Mouse (Mus musculus): ENCODE results near the gene Agbl1. TPM values are rescaled to one million over a fixed set of nuclear protein-coding genes. Genes with fewer than 3 reads are reported as not detected.

Agbl1 gene
- polyA plus RNA-seq, 1 experiment from 2014 or later, result 0.08 TPM

- Histone ChIP-seq H3K4me2 (replicated peaks; ENCODE audit: low read depth, low read length) (no peak overlapping the region), H3K4me3 (ENCODE audit: low read length) (no peak overlapping the region), H3K4me1 (ENCODE audit: control insufficient read depth, insufficient read depth, low read length) (no peaks in the 10 kb centered on the region), H3K27ac (ENCODE audit: low read depth, low read length) (no peak overlapping the region), H3K27me3 (ENCODE audit: control insufficient read depth, insufficient read depth, low read length) (no peaks in the 10 kb centered on the region), H3K36me3 (ENCODE audit: control insufficient read depth, insufficient read depth, low read length) (no peaks in the 10 kb centered on the region), H3K9me3 (ENCODE audit: control insufficient read depth, low read length) (no peaks in the 10 kb centered on the region), H3K9ac (ENCODE audit: low read depth, low read length) (no peak overlapping the region)
- WGBS, result 72% methylated on average over 2 of the region's 2 CpGs
- ATAC-seq (ENCODE audit: low FRiP score, low TSS enrichment), result no peak
These were observed 865.5 kb downstream of the Agbl1 start for GRCm38 (mm10) chr7:77095153-77095552.

GRCm38 (mm10) chr7:77114021-77114420 is 884.3 kb downstream of the Agbl1 start:
- H3K9ac ChIP-seq (ENCODE audit: low read depth, low read length), result no peak overlapping the region
- no peak overlapping the region for H3K4me3 ChIP-seq (ENCODE audit: low read length)
- H3K4me1 ChIP-seq (ENCODE audit: control insufficient read depth, insufficient read depth, low read length), result no peaks in the 10 kb centered on the region
- ATAC-seq (ENCODE audit: low FRiP score, low TSS enrichment), result no peak
- no peak overlapping the region for H3K4me2 ChIP-seq (replicated peaks; ENCODE audit: low read depth, low read length)
- no peaks in the 10 kb centered on the region for H3K27me3 ChIP-seq (ENCODE audit: control insufficient read depth, insufficient read depth, low read length)
- no peaks in the 10 kb centered on the region for H3K36me3 ChIP-seq (ENCODE audit: control insufficient read depth, insufficient read depth, low read length)
- 97% methylated on average over 1 of the region's 1 CpGs for WGBS
- no peaks in the 10 kb centered on the region for H3K9me3 ChIP-seq (ENCODE audit: control insufficient read depth, low read length)
- no peak overlapping the region for H3K27ac ChIP-seq (ENCODE audit: low read depth, low read length)

- Histone ChIP-seq H3K27me3 (ENCODE audit: control insufficient read depth, insufficient read depth, low read length) (no peaks in the 10 kb centered on the region), H3K4me3 (ENCODE audit: low read length) (no peak overlapping the region), H3K9ac (ENCODE audit: low read depth, low read length) (no peak overlapping the region), H3K36me3 (ENCODE audit: control insufficient read depth, insufficient read depth, low read length) (no peaks in the 10 kb centered on the region), H3K4me2 (replicated peaks; ENCODE audit: low read depth, low read length) (no peak overlapping the region), H3K9me3 (ENCODE audit: control insufficient read depth, low read length) (no peaks in the 10 kb centered on the region), H3K4me1 (ENCODE audit: control insufficient read depth, insufficient read depth, low read length) (peaks cover 6% of the 10 kb centered on the region; the same call in 1 of the 2 replicates), H3K27ac (ENCODE audit: low read depth, low read length) (no peak overlapping the region)
- ATAC-seq (ENCODE audit: low FRiP score, low TSS enrichment), result no peak
- 23% methylated on average over 1 of the region's 1 CpGs for WGBS
These were observed 899.4 kb downstream of the Agbl1 start for GRCm38 (mm10) chr7:77129045-77129444.

GRCm38 (mm10) chr7:77131950-77132349 is 902.3 kb downstream of the Agbl1 start:
- 23% methylated on average over 7 of the region's 7 CpGs for WGBS
- H3K9me3 ChIP-seq (ENCODE audit: control insufficient read depth, low read length), result no peaks in the 10 kb centered on the region

GRCm38 (mm10) chr7:77132615-77133420 is 903.1 kb downstream of the Agbl1 start:
- Histone ChIP-seq H3K4me2 (replicated peaks; ENCODE audit: low read depth, low read length) (no peak overlapping the region), H3K27me3 (ENCODE audit: control insufficient read depth, insufficient read depth, low read length) (no peaks in the 10 kb centered on the region), H3K9me3 (ENCODE audit: control insufficient read depth, low read length) (no peaks in the 10 kb centered on the region), H3K4me3 (ENCODE audit: low read length) (no peak overlapping the region), H3K27ac (ENCODE audit: low read depth, low read length) (peak overlapping the region; percentile 19; the same call in 1 of the 2 replicates), H3K4me1 (ENCODE audit: control insufficient read depth, insufficient read depth, low read length) (peaks cover 6% of the 10 kb centered on the region; the same call in 1 of the 2 replicates), H3K9ac (ENCODE audit: low read depth, low read length) (no peak overlapping the region), H3K36me3 (ENCODE audit: control insufficient read depth, insufficient read depth, low read length) (no peaks in the 10 kb centered on the region)
- peak; percentile 64 for ATAC-seq (ENCODE audit: low FRiP score, low TSS enrichment)
- WGBS, result 58% methylated on average over 15 of the region's 15 CpGs

More at GRCm38 (mm10) chr7:77131950-77132349, 902.3 kb downstream of the Agbl1 start:
- peak; percentile 84; the same call in 1 of the 2 replicates for ATAC-seq (ENCODE audit: low FRiP score, low TSS enrichment)
- Histone ChIP-seq H3K36me3 (ENCODE audit: control insufficient read depth, insufficient read depth, low read length) (no peaks in the 10 kb centered on the region), H3K9ac (ENCODE audit: low read depth, low read length) (no peak overlapping the region), H3K27ac (ENCODE audit: low read depth, low read length) (no peak overlapping the region), H3K27me3 (ENCODE audit: control insufficient read depth, insufficient read depth, low read length) (no peaks in the 10 kb centered on the region), H3K4me1 (ENCODE audit: control insufficient read depth, insufficient read depth, low read length) (peaks cover 6% of the 10 kb centered on the region; the same call in 1 of the 2 replicates), H3K4me3 (ENCODE audit: low read length) (no peak overlapping the region), H3K4me2 (replicated peaks; ENCODE audit: low read depth, low read length) (no peak overlapping the region)

GRCm38 (mm10) chr7:77134860-77135259 is 905.2 kb downstream of the Agbl1 start:
- H3K4me3 ChIP-seq (ENCODE audit: low read length), result no peak overlapping the region
- no peaks in the 10 kb centered on the region for H3K9me3 ChIP-seq (ENCODE audit: control insufficient read depth, low read length)
- 97% methylated on average over 2 of the region's 2 CpGs for WGBS
- H3K4me1 ChIP-seq (ENCODE audit: control insufficient read depth, insufficient read depth, low read length), result peaks cover 6% of the 10 kb centered on the region; the same call in 1 of the 2 replicates
- no peaks in the 10 kb centered on the region for H3K27me3 ChIP-seq (ENCODE audit: control insufficient read depth, insufficient read depth, low read length)
- ATAC-seq (ENCODE audit: low FRiP score, low TSS enrichment), result no peak
- H3K36me3 ChIP-seq (ENCODE audit: control insufficient read depth, insufficient read depth, low read length), result no peaks in the 10 kb centered on the region
- no peak overlapping the region for H3K9ac ChIP-seq (ENCODE audit: low read depth, low read length)
- no peak overlapping the region for H3K4me2 ChIP-seq (replicated peaks; ENCODE audit: low read depth, low read length)
- no peak overlapping the region for H3K27ac ChIP-seq (ENCODE audit: low read depth, low read length)

- H3K27ac ChIP-seq (ENCODE audit: low read depth, low read length), result no peak overlapping the region
- no peak overlapping the region for H3K4me2 ChIP-seq (replicated peaks; ENCODE audit: low read depth, low read length)
- no peak for ATAC-seq (ENCODE audit: low FRiP score, low TSS enrichment)
- H3K9me3 ChIP-seq (ENCODE audit: control insufficient read depth, low read length), result no peaks in the 10 kb centered on the region
- no peak overlapping the region for H3K9ac ChIP-seq (ENCODE audit: low read depth, low read length)
- H3K4me3 ChIP-seq (ENCODE audit: low read length), result no peak overlapping the region
- no peaks in the 10 kb centered on the region for H3K4me1 ChIP-seq (ENCODE audit: control insufficient read depth, insufficient read depth, low read length)
- H3K27me3 ChIP-seq (ENCODE audit: control insufficient read depth, insufficient read depth, low read length), result no peaks in the 10 kb centered on the region
- no peaks in the 10 kb centered on the region for H3K36me3 ChIP-seq (ENCODE audit: control insufficient read depth, insufficient read depth, low read length)
These were observed 909.0 kb downstream of the Agbl1 start for GRCm38 (mm10) chr7:77138707-77139106.

- H3K4me3 ChIP-seq (ENCODE audit: low read length), result no peak overlapping the region
- no peak overlapping the region for H3K27ac ChIP-seq (ENCODE audit: low read depth, low read length)
- WGBS, result 71% methylated on average over 3 of the region's 3 CpGs
- H3K9me3 ChIP-seq (ENCODE audit: control insufficient read depth, low read length), result no peaks in the 10 kb centered on the region
- H3K4me2 ChIP-seq (replicated peaks; ENCODE audit: low read depth, low read length), result no peak overlapping the region
- H3K9ac ChIP-seq (ENCODE audit: low read depth, low read length), result no peak overlapping the region
- peaks cover 5% of the 10 kb centered on the region; the same call in 1 of the 2 replicates for H3K4me1 ChIP-seq (ENCODE audit: control insufficient read depth, insufficient read depth, low read length)
- no peak for ATAC-seq (ENCODE audit: low FRiP score, low TSS enrichment)
- H3K36me3 ChIP-seq (ENCODE audit: control insufficient read depth, insufficient read depth, low read length), result no peaks in the 10 kb centered on the region
- H3K27me3 ChIP-seq (ENCODE audit: control insufficient read depth, insufficient read depth, low read length), result no peaks in the 10 kb centered on the region
These were observed 917.8 kb downstream of the Agbl1 start for GRCm38 (mm10) chr7:77147527-77147926.

- Histone ChIP-seq H3K36me3 (ENCODE audit: control insufficient read depth, insufficient read depth, low read length) (no peaks in the 10 kb centered on the region), H3K9ac (ENCODE audit: low read depth, low read length) (no peak overlapping the region), H3K27ac (ENCODE audit: low read depth, low read length) (no peak overlapping the region), H3K9me3 (ENCODE audit: control insufficient read depth, low read length) (no peaks in the 10 kb centered on the region), H3K4me3 (ENCODE audit: low read length) (no peak overlapping the region), H3K27me3 (ENCODE audit: control insufficient read depth, insufficient read depth, low read length) (no peaks in the 10 kb centered on the region), H3K4me2 (replicated peaks; ENCODE audit: low read depth, low read length) (no peak overlapping the region), H3K4me1 (ENCODE audit: control insufficient read depth, insufficient read depth, low read length) (peaks cover 10% of the 10 kb centered on the region; the same call in 1 of the 2 replicates)
- no peak for ATAC-seq (ENCODE audit: low FRiP score, low TSS enrichment)
- 70% methylated on average over 4 of the region's 4 CpGs for WGBS
These were observed 919.1 kb downstream of the Agbl1 start for GRCm38 (mm10) chr7:77148820-77149219.
